Mouse (Mus musculus) granulocyte monocyte progenitor cell, adult 5-6 weeks (primary cell): ENCODE results near the gene Gm45062. TPM values are rescaled to one million over a fixed set of nuclear protein-coding genes. Genes with fewer than 3 reads are reported as not detected.
"Not testable (repeated sequence)": the region's sequence is repeated elsewhere in the genome, so short reads cannot be mapped to it uniquely, and the experiment has no call there.

Source experiments
- ATAC-seq: replicated peaks from 2 replicates; pipeline ENCODE4 v1.8.0; 2016; ENCODE audit warnings: mild to moderate bottlenecking, moderate TSS enrichment, inconsistent platforms; ENCODE audit not compliant: poor library complexity, severe bottlenecking
- total RNA-seq, 2 experiments: library from RNA; stranded (forward) in 1 of 2; stranded (reverse) in 1 of 2; fragments of 200-712, 200-1000 nt in 1 of 2; fragments of >200 nt in 1 of 2; fragmentation: Nextera tagmentation in 1 of 2; gene quantifications; 2 replicates each; pipeline ENCODE4 v1.2.3; 2014 to 2017

Gene Gm45062
- total RNA-seq, 2 experiments from 2014 or later, result 4.2 to 5.5 TPM

DNA sequence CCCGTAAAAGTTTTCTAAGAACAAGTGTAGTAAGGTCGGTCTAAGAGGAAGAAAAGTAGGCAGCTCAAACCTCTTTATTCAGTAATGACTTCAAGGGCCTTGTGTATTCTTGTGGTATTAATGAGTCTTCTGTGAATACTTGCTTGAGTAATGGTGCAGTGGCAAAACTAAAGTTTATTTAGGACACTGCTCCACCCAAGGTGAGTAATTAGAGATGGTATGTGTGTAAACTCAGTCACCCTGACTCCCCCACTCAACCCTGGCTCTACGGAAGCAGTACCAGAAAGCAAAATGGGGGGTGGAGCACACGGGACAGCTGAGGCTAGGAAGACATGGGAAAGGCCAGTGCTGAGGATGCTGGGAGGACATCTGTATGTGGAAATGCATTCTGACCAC lies 236.6 kb downstream of the Gm45062 start:
- ATAC-seq, result peak; percentile 13

DNA sequence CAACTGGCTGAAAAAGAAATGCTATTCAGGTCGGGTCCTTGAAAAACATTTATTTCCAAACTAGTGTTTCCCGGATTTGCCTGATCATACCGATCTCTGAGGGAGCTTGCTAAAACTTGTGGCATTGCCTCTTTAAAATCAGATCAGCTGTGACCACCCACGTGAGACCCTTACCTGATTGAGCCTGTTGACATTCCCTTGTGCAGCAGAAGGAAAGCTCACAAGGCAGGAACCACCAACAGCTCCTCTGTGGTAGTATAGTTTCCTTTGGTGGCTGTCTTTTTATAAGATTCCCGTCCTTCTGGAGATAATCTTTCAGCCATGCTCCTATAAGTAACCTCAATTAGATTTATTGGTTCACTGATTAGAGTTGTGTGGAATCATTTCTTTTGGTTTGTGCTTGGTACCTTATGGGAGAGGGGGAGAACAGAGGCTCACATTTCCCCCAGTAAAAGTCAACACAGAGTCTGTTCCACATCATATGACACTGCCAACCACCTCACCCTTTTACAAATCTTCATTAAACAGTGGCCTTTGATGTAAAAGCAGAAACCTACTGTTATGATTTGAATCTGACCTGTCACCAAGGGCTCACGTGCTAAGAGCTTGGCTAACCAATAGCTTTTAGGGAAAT lies 238.1 kb downstream of the Gm45062 start:
- ATAC-seq, result no peak

DNA sequence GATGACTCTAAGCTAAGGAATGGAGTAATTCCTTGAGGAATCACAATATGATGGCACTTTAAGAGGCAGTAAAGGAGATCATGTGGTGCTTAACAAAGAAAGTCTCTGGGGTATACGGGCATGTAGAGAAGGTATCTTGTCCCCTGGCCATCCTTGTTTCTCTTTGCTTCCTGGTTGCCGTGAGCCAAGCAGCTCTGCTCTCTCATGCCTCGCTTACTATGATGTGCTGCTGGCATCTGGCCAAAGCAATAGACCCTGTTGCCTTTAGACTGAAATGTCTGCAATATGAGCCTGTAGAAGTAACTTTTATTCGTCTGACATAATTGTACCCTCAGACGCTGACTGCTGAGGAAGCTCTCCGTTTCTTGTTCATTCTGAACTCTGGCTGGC lies 238.6 kb downstream of the Gm45062 start:
- ATAC-seq, result no peak

DNA sequence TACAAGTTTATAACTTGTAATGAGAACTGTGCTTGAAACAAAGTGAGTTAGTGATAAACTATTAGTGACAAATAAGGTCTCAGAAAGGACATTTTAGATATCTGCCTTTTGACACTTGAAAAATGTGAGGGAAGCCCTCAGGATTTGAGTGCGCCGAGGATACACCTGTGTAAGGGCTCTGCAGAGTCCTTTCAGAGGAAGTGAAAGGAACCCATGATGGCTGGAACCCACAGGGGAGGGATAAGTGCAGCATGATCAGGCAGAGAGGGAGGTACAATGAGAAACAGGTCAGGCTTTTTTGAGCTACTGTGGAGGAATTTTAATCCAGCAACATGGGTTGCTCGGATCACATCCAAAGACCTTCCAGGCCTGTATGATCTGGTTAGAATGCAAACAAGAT lies 239.7 kb downstream of the Gm45062 start:
- no peak for ATAC-seq

DNA sequence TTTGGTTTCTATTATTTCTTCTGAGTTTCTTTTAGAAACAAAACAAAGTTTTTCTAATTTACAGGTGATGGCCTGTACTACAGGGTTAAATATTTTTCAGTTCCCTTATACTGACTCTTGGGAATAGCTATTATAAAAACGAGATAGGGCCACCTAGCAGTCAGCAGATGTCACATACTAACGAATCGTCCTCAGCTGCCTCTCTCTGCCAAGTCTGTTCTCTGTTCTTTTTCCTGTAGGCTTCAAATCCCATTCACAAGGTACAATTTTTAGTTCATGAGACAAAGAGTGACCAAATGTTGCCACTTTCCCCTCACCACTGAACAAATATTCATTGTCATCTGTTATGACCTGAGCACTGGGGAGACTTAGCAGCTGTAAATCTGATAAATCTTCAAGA lies 244.7 kb downstream of the Gm45062 start:
- ATAC-seq, result no peak

DNA sequence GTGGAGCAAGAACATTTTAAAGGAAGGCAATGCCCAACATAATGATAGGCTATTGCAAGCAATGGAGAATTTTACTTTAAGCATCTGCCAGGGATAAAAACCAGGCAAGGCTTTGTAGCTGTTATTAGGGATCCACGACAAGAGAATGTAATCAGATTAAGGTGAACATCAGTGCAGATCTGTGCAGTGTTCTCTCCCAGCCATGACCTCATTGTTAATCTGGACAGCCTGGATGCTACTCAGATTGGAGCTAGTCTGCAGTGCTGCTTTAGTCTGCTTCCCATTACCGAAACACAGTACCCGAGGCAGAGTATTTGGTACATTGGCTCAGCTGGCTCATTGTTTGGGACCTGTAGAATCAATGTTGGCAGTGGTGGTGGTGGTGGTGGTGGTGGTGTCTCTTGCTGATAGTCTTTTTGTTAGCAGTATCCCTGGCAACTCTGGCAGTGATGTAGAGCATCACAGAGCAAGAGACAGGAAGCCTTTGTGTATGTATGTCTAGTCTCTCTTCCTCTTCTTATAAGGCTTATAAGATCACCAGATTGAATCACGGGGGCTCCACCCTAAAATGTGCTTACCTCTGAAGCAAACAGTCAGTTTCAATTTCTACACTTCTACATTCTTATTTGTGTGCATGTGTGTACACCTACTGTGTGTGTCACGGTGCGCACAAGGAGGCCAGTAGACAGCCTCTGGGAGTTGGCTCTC lies 245.4 kb downstream of the Gm45062 start:
- peak; percentile 34 for ATAC-seq

DNA sequence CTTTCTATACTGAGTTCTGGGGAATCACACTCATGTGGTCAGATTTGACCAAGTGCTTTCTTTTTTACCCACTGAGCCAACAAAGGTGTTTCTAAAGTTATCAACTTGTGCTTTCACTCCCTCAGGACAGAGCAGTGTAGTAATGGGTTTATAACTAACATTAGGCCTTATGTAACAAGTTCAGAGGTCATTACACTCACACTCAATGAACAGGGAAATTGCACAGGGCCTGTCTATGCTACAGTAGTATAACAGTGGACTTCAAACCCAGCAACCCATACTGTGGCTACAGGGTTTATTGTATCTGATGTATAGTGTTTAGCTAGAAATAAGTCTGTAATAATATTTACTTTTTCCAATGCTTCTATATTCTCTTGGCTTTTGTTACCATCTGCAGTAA lies 247.4 kb downstream of the Gm45062 start:
- ATAC-seq, result no peak

DNA sequence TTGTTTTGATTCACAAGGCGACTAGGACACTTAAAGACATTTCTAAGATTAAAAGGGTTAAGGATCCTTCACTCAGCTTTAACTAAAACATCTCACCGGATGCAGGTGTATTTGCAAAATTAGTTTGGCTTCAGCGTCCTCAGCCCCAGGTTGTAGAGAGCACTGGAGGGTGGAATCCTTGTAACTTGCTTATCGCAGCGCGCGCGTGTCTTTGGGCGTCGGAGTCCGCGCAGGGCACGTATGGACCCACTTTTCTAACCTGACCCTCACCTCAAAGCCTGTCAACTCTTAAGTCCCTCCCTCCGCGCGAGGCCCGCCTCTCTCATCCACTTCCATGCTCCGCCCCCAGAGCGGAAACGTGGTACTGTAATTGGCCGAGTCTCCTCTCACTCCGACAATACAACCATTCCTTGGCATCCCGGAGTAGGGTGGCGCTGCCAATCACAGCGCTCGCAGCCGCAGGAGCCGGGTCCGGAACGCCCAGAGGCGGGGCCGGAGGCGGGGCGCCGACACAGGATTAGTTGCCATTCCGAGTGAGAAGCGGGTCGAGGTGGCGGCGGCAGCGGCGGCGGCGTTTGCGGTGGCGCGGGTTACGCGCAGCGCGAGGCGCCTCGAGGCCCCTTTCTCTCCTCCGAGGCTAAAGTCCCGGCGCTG lies 249.8 kb downstream of the Gm45062 start:
- peak; percentile 90 for ATAC-seq

DNA sequence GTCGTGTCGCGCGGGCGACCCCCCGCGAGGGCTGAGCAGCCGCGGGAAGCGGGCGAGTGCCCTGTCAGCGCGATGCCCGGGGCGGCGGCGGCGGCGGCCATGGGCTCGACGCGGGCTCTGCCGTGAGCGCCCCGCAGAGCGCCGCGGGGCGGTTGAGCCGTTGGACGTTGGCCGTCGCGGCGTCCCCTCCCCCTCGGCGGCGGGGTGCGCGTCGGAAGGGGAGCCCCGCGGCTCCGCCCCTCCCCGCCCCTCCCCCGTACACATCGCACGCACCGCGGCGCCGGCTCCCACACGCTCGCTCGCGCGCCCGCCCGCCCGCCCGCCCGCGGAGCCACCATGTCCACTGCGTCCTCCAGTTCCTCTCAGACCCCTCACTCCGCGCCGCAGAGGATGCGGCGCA lies 250.3 kb downstream of the Gm45062 start, which contains the start of gene Glcci1:
Glcci1 (plus strand) TSS at position 50 of the 400 bp plus-strand sequence.
- ATAC-seq, result peak; percentile 24

DNA sequence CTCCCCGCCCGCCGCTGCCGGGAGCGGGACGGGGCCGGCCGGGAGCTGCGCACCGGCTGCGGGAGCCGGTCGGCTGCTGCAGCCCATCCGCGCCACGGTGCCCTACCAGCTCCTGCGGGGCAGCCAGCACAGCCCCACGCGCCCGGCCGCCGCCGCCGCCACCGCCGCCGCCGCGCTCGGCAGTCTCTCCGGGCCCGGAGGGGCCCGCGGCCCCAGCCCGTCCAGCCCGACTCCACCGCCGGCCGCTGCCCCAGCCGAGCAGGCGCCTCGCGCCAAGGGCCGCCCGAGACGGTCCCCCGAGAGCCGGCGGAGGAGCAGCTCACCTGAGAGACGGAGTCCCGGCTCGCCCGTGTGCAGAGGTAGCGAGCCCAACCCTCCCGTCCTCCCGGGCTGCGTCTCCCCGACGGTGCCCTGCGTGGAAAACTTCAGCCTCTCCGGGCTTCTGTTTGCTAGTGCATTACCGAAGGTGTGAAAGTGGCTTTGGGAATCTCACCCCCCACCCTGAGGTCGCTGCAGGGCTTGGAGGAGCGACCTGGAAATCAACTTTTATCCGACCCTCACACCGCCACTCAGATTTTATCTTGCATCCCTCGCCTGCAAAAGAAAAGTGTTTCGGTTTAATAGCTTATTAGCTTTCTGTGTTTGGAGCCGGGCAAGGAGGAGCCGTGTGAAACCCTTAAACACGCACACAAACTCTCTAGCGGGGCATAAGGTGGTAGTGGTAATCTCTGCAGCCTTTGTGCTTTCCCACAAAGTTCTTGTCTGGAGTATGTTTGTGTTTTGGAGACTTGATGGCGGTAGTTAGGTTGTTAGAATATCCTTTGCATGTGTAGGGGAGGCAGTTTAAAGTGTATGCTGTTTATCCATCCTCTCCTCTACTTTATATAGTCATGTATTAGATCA lies 251.0 kb downstream of the Gm45062 start:
- ATAC-seq, result peak; percentile 3; the same call in 1 of the 2 replicates

DNA sequence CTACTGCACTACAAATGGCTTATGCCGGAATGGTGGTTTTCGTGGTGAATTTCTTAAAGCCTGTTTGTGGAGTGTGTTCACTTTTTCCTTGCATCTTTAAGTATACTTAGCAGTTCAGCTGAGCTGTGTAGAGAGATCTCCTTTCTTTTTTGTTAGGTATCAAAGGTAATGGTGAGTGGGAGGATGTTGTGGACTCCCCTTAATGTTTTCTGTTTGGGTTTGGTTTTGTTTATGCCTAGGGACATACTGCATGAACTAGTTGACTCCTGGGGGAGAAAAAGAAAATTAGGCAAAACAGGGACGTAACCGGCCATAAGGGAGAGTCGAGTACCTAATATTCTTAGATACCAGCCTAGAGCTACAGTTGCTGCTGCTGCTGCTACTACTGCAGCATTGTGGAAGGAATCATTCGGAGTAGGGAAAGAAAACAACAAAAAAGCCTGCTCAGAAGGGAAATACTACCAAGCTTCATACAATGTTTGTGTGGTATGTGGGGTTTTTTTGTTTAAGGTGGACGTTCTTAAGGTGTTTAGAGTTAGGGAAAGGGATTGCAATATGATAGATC lies 251.7 kb downstream of the Gm45062 start:
- no peak for ATAC-seq

DNA sequence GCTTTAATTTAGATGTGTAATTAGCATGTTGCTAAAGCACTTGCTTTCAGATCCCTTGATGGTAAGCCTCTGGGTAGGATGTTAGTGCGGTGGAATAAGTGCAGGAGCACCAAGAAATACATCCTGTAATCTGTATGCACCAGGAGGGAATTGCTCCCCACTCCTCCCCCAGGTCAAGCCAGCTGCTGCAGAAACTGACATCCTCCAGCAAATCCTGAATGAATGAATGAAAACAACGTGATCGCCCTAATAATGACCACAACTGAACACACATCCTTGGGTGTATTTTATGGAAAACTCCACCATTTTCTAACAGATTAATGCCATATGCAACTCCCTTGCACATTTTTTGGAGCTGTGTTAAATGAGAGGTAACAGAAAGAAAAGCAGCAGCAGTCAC lies 252.2 kb downstream of the Gm45062 start:
- no peak for ATAC-seq

DNA sequence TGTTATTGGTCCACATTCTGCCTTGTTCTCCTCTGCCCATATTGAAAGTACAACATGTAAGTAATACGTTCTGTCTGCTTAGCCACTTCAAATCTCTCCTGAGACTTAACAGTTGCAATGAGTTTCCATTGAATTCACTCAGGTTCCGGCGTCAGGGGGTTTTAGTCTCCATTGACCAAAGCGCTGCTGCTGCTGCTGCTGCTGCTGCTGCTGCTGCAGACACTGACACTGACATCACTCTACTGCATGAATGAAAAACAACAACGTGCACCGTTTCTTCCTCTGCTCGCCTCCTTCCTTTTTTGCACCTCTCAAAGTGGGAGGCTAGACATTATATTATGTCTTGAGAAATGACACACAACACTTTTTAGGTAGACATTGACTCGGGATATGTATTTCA lies 253.2 kb downstream of the Gm45062 start:
- no peak for ATAC-seq

DNA sequence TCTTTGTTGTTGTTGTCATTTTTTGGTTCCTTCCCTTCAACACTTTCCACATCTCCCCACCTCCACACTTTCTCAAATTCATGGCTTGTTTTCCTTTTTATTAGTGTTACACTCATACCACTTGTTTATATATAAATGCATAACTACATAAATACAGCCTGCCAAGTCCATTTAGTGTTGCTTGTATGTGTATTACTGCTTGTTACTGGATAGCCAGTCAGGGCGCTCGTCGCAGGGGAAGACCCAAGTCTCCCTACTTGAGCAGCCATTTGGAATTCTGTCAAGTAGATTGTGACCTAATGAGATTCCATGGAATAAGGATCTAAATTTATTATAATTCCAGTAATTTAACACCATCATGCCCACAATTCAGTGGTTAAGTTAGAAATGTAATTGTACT lies 260.4 kb downstream of the Gm45062 start:
- no peak for ATAC-seq

DNA sequence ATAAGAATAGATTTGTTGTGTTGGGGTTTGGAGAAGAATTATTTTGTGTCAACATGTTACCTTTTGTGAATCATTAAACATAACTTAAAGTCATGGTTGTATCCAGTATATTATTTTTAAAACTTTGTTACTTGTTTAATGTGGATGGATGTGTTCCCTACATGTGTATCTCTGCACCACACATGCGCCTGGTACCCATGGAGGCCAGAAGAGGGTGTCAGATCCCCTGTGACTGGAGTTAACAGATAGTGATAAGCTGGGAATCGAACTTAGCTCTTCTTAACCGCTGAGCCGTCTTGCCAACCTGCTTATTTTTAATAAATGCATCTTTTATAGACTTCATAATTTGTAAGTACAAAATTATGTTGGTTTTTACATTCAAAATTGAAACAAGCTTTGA lies 262.0 kb downstream of the Gm45062 start:
- no peak for ATAC-seq

DNA sequence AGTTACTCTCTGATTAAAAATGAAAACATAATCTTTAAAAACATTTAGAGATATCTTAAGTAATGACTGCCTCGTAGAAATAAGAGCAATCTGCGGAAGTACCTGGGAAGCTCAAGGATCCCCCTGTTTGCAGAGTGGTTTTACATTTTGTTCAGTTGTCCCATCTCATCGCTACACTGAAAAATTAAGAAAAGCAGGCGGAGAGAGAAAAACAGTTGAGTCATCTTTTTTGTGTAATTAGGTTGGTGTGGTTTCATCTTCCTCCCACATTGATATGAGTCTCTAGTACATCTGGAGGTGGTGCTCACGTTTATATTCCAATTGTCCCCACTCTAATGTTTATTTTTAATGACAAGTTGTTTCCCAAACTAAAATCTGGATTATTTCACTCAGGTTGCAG lies 265.5 kb downstream of the Gm45062 start:
- no peak for ATAC-seq

DNA sequence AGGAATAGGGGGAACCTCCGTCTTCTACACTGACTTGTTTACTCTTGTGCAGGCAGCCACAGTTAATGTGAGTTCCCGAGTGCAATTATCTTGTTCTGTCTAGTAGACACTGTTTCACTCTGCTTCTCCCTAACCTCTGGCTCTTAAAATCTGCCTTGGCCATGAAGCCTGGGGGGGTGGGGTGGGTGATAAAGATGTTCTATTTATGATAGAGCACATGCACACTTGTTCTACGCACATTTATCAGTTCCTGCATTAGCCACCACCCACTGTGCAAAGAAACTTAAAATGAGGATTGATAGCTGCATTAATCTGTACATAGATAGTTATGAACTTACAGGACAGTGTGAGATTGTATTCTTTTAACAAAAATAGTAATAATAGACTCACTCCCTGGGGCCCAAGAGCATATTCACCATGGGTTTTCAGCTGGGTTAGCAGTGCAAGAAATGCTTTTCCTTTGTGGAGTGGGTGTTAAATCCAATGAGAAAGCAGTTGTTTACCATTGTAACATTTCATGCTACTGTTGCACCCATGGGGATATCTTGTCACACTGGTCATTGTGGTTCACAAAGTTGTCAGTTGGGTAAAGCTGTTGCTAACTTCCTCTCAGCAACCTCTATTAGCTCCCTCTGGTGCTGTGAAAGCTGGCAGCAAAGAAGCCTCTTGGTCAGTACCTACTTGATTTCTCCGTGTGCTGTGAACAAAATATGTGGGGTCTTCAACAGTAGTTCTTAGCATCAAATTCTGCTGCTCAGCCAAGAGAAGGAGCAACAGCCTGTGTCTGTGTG lies 272.0 kb downstream of the Gm45062 start:
- ATAC-seq, result peak; percentile 96

DNA sequence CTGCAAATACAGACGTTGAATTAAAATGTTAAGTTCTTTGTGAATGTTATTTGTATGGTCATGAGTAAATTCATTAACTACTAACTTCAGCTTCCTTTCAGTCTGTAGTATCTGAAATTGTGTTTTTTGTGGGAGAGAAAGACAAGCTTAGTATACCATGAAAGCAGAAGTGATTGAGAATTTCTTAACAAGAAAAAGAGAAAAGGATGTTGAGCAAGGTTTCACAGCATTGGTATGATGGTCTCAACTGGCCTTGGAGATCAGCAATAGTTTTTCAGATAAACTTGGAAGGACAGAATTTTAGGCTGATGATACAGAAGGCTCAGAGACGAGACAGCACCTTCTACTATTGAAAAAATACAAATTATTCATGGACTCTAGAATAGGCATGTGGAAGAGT lies 277.7 kb downstream of the Gm45062 start:
- peak; percentile 91 for ATAC-seq

DNA sequence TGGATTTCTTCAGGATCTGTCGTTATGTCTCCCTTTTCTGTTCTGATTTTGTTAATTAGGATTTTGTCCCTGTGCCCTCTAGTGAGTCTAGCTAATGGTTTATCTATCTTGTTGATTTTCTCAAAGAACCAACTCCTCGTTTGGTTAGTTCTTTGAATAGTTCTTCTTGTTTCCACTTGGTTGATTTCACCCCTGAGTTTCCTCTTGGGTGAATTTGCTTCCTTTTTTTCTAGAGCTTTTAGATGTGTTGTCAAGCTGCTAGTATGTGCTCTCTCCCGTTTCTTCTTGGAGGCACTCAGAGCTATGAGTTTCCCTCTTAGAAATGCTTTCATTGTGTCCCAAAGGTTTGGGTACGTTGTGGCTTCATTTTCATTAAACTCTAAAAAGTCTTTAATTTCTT lies 282.3 kb downstream of the Gm45062 start:
- not testable (repeated sequence) for ATAC-seq
